Mouse (Mus musculus) spleen, adult 2 months (tissue): ENCODE measurements around the gene Map3k3.

Experiments
- CTCF ChIP-seq: fragments of 200-500 bp; IDR thresholded peaks from 2 replicates; pipeline ENCODE4 v1.5.1; 2011; ENCODE audit warnings: mild to moderate bottlenecking, inconsistent platforms; ENCODE audit not compliant: insufficient read depth, insufficient read length, insufficient replicate concordance; ENCODE audit errors: extremely low read depth
- POLR2A ChIP-seq: fragments of 200-500 bp; IDR thresholded peaks from 2 replicates; pipeline ENCODE4 v1.6.1; 2011; ENCODE audit warnings: low read depth, low read length, inconsistent platforms

- no peak for TF ChIP-seq CTCF
- TF ChIP-seq POLR2A, result peak; percentile 4; the same call in 1 of the 2 replicates
These were observed 83.0 kb downstream of the Map3k3 start for GRCm38 (mm10) chr11:106167435-106167834.
